Mouse (Mus musculus) neural tube, embryonic 15.5 days (tissue): ENCODE measurements around the gene Cpne7. TPM values are rescaled to one million over a fixed set of nuclear protein-coding genes. Genes with fewer than 3 reads are reported as not detected.
A peak's percentile ranks its signal among the peaks of the same experiment; 100 is the strongest.

Experiments
- ATAC-seq: fragments of 200-750 bp; cut with Nextera tagmentation; 2 replicates; pipeline ENCODE4 v1.8.0; 2017; ENCODE audit warnings: mild to moderate bottlenecking, moderate TSS enrichment, moderate library complexity; ENCODE audit not compliant: low FRiP score
- H3K27ac ChIP-seq: fragments of 300-500 bp; sonication (generic); replicated peaks from 2 replicates; pipeline ENCODE4 v1.5.1; 2015; ENCODE audit warnings: mild to moderate bottlenecking, inconsistent platforms
- H3K27me3 ChIP-seq: fragments of 300-500 bp; sonication (generic); replicated peaks from 2 replicates; pipeline ENCODE4 v1.6.1; 2015; ENCODE audit warnings: inconsistent platforms
- H3K36me3 ChIP-seq: fragments of 300-500 bp; sonication (generic); 2 replicates; pipeline ENCODE4 v1.6.1; 2015; ENCODE audit warnings: inconsistent platforms
- H3K4me1 ChIP-seq: fragments of 300-500 bp; sonication (generic); 2 replicates; pipeline ENCODE4 v1.6.1; 2015; ENCODE audit warnings: inconsistent platforms
- H3K4me2 ChIP-seq: fragments of 300-500 bp; sonication (generic); 2 replicates; pipeline ENCODE4 v1.6.1; 2015; ENCODE audit warnings: inconsistent platforms, mild to moderate bottlenecking, moderate library complexity
- H3K4me3 ChIP-seq: fragments of 300-500 bp; sonication (generic); replicated peaks from 2 replicates; pipeline ENCODE4 v1.5.1; 2015; ENCODE audit warnings: mild to moderate bottlenecking, inconsistent platforms
- H3K9ac ChIP-seq: fragments of 300-500 bp; sonication (generic); replicated peaks from 2 replicates; pipeline ENCODE4 v1.6.1; 2015; ENCODE audit warnings: mild to moderate bottlenecking, inconsistent platforms
- H3K9me3 ChIP-seq: fragments of 300-500 bp; sonication (generic); replicated peaks from 2 replicates; pipeline ENCODE4 v1.6.1; 2016; ENCODE audit warnings: inconsistent platforms
- WGBS: fragments of 180-500 bp; shearing (Covaris S2); methylation state at CpG from one replicate; pipeline ENCODE4 v1.1.7; 2015; ENCODE audit warnings: mixed read lengths; 5-methylcytosine and 5-hydroxymethylcytosine counted together
- polyA plus RNA-seq: library from polyadenylated mRNA; unstranded; fragments of >200 nt; fragmentation: Nextera tagmentation; extraction: Ambion mirVana; gene quantifications from 2 replicates; pipeline ENCODE4 v1.2.1, GENCODE M21; 2015

Gene Cpne7
- polyA plus RNA-seq: 3.7 and 4.7 TPM in 2 replicates

GRCm38 (mm10) chr8:123117127-123117731 is at the start of gene Cpne7:
Gene Cpne7 (plus strand): TSS chr8:123117374.
- H3K27ac ChIP-seq: no peak within 1 kb of the TSS
- peak within 1 kb of the TSS; percentile 51 for H3K9ac ChIP-seq
- WGBS: under 1% methylated on average over 51 of the region's 51 CpGs
- peak within 1 kb of the TSS; percentile 89 for H3K4me2 ChIP-seq
- no peaks in the 10 kb centered on the region for H3K36me3 ChIP-seq
- H3K4me1 ChIP-seq: peaks cover 18% of the 10 kb centered on the region
- no peaks in the 10 kb centered on the region for H3K9me3 ChIP-seq
- peaks cover 52% of the 10 kb centered on the region for H3K27me3 ChIP-seq
- peak; percentile 28; the same call in 1 of the 2 replicates for ATAC-seq
- H3K4me3 ChIP-seq: peak within 1 kb of the TSS; percentile 47

GRCm38 (mm10) chr8:123071176-123071575 is 46.0 kb upstream of the Cpne7 start:
- H3K9me3 ChIP-seq: no peaks in the 10 kb centered on the region
- no peaks in the 10 kb centered on the region for H3K27me3 ChIP-seq
- WGBS: 82% methylated on average over 4 of the region's 4 CpGs
- H3K36me3 ChIP-seq: peaks cover 48% of the 10 kb centered on the region
- no peak overlapping the region for H3K4me2 ChIP-seq
- H3K9ac ChIP-seq: no peak overlapping the region
- no peak overlapping the region for H3K27ac ChIP-seq
- ATAC-seq: no peak
- H3K4me3 ChIP-seq: no peak overlapping the region
- peaks cover 17% of the 10 kb centered on the region for H3K4me1 ChIP-seq

GRCm38 (mm10) chr8:123077213-123077612 is 40.0 kb upstream of the Cpne7 start:
- H3K36me3 ChIP-seq: peaks cover 84% of the 10 kb centered on the region
- ATAC-seq: no peak
- no peak overlapping the region for H3K27ac ChIP-seq
- H3K9ac ChIP-seq: no peak overlapping the region
- no peaks in the 10 kb centered on the region for H3K4me1 ChIP-seq
- WGBS: 89% methylated on average over 6 of the region's 6 CpGs
- no peaks in the 10 kb centered on the region for H3K27me3 ChIP-seq
- no peak overlapping the region for H3K4me3 ChIP-seq
- H3K4me2 ChIP-seq: no peak overlapping the region
- H3K9me3 ChIP-seq: no peaks in the 10 kb centered on the region

- H3K4me2 ChIP-seq: no peak overlapping the region
- no peak for ATAC-seq
- peaks cover 92% of the 10 kb centered on the region for H3K36me3 ChIP-seq
- no peaks in the 10 kb centered on the region for H3K4me1 ChIP-seq
- H3K4me3 ChIP-seq: no peak overlapping the region
- WGBS: 89% methylated on average over 6 of the region's 6 CpGs
- no peaks in the 10 kb centered on the region for H3K27me3 ChIP-seq
- H3K9ac ChIP-seq: no peak overlapping the region
- H3K9me3 ChIP-seq: no peaks in the 10 kb centered on the region
- H3K27ac ChIP-seq: 0 out of 2 replicates have a peak overlapping the region, but pooled peaks have one; percentile 41
These were observed 34.2 kb upstream of the Cpne7 start for GRCm38 (mm10) chr8:123082993-123083392.

- Histone ChIP-seq H3K36me3 (peaks cover 95% of the 10 kb centered on the region), H3K9me3 (no peaks in the 10 kb centered on the region), H3K27me3 (no peaks in the 10 kb centered on the region), H3K4me2 (no peak overlapping the region), H3K27ac (0 out of 2 replicates have a peak overlapping the region, but pooled peaks have one; percentile 9), H3K4me3 (no peak overlapping the region), H3K9ac (no peak overlapping the region), H3K4me1 (no peaks in the 10 kb centered on the region)
- 87% methylated on average over 12 of the region's 12 CpGs for WGBS
- no peak for ATAC-seq
These were observed 33.6 kb upstream of the Cpne7 start for GRCm38 (mm10) chr8:123083610-123084009.

- Histone ChIP-seq H3K4me2 (no peak overlapping the region), H3K9ac (0 out of 2 replicates have a peak overlapping the region, but pooled peaks have one; percentile 10), H3K36me3 (peaks cover 99% of the 10 kb centered on the region), H3K9me3 (no peaks in the 10 kb centered on the region), H3K27me3 (no peaks in the 10 kb centered on the region), H3K4me1 (no peaks in the 10 kb centered on the region), H3K27ac (no peak overlapping the region), H3K4me3 (no peak overlapping the region)
- 87% methylated on average over 9 of the region's 9 CpGs for WGBS
- no peak for ATAC-seq
These were observed 29.9 kb upstream of the Cpne7 start for GRCm38 (mm10) chr8:123087289-123087688.

GRCm38 (mm10) chr8:123097216-123097615 is 20.0 kb upstream of the Cpne7 start:
- peaks cover 47% of the 10 kb centered on the region for H3K36me3 ChIP-seq
- peak; percentile 49; the same call in 1 of the 2 replicates for ATAC-seq
- no peak overlapping the region for H3K4me3 ChIP-seq
- H3K9ac ChIP-seq: no peak overlapping the region
- H3K4me2 ChIP-seq: no peak overlapping the region
- H3K4me1 ChIP-seq: peaks cover 5% of the 10 kb centered on the region
- peak overlapping the region; percentile 69 for H3K27ac ChIP-seq
- 81% methylated on average over 11 of the region's 11 CpGs for WGBS
- H3K9me3 ChIP-seq: no peaks in the 10 kb centered on the region
- H3K27me3 ChIP-seq: no peaks in the 10 kb centered on the region

- H3K27me3 ChIP-seq: no peaks in the 10 kb centered on the region
- peaks cover 41% of the 10 kb centered on the region for H3K36me3 ChIP-seq
- peaks cover 5% of the 10 kb centered on the region for H3K4me1 ChIP-seq
- H3K9me3 ChIP-seq: no peaks in the 10 kb centered on the region
- no peak overlapping the region for H3K4me2 ChIP-seq
- ATAC-seq: peak; percentile 34; the same call in 1 of the 2 replicates
- H3K27ac ChIP-seq: peak overlapping the region; percentile 69
- no peak overlapping the region for H3K9ac ChIP-seq
- no peak overlapping the region for H3K4me3 ChIP-seq
- WGBS: 72% methylated on average over 12 of the region's 12 CpGs
These were observed 19.2 kb upstream of the Cpne7 start for GRCm38 (mm10) chr8:123097786-123098584.

- no peaks in the 10 kb centered on the region for H3K9me3 ChIP-seq
- peaks cover 18% of the 10 kb centered on the region for H3K4me1 ChIP-seq
- 77% methylated on average over 8 of the region's 8 CpGs for WGBS
- H3K9ac ChIP-seq: no peak overlapping the region
- peak overlapping the region; percentile 48; the same call in 1 of the 2 replicates for H3K27ac ChIP-seq
- H3K36me3 ChIP-seq: peaks cover 37% of the 10 kb centered on the region
- no peaks in the 10 kb centered on the region for H3K27me3 ChIP-seq
- ATAC-seq: no peak
- H3K4me2 ChIP-seq: no peak overlapping the region
- no peak overlapping the region for H3K4me3 ChIP-seq
These were observed 16.9 kb upstream of the Cpne7 start for GRCm38 (mm10) chr8:123100288-123100687.

GRCm38 (mm10) chr8:123101244-123101643 is 15.9 kb upstream of the Cpne7 start:
- Histone ChIP-seq H3K9me3 (no peaks in the 10 kb centered on the region), H3K4me1 (peaks cover 18% of the 10 kb centered on the region), H3K27ac (no peak overlapping the region), H3K36me3 (peaks cover 38% of the 10 kb centered on the region), H3K4me2 (peak overlapping the region; percentile 88), H3K27me3 (no peaks in the 10 kb centered on the region), H3K4me3 (no peak overlapping the region), H3K9ac (no peak overlapping the region)
- ATAC-seq: no peak
- WGBS: 74% methylated on average over 4 of the region's 4 CpGs

GRCm38 (mm10) chr8:123101735-123102685 is 15.2 kb upstream of the Cpne7 start, which contains the start of gene Rpl13:
Gene Rpl13 (plus strand): TSS chr8:123102350.
- Histone ChIP-seq H3K9ac (peak within 1 kb of the TSS; percentile 93), H3K4me3 (peak within 1 kb of the TSS; percentile 76), H3K27ac (peak within 1 kb of the TSS; percentile 96), H3K9me3 (no peaks in the 10 kb centered on the region), H3K4me1 (peaks cover 18% of the 10 kb centered on the region), H3K27me3 (no peaks in the 10 kb centered on the region), H3K4me2 (peak within 1 kb of the TSS; percentile 88), H3K36me3 (peaks cover 36% of the 10 kb centered on the region)
- peak; percentile 93 for ATAC-seq
- WGBS: 1% methylated on average over 53 of the region's 56 CpGs
